Mouse (Mus musculus) kidney, embryonic 16.5 days (tissue): ENCODE measurements around the gene AK157302. TPM values are rescaled to one million over a fixed set of nuclear protein-coding genes. Genes with fewer than 3 reads are reported as not detected.

Experiments used
- ATAC-seq: fragments of 200-750 bp; cut with Nextera tagmentation; 2 replicates; pipeline ENCODE4 v1.8.0; 2017; ENCODE audit warnings: moderate TSS enrichment; ENCODE audit not compliant: low FRiP score, low TSS enrichment
- H3K27ac ChIP-seq: fragments of 300-500 bp; sonication (generic); 2 replicates; pipeline ENCODE4 v1.5.1; 2014; ENCODE audit warnings: low read length
- H3K27me3 ChIP-seq: fragments of 300-500 bp; sonication (generic); 2 replicates; pipeline ENCODE4 v1.6.1; 2014; ENCODE audit warnings: low read length, control low read depth, mixed read lengths; ENCODE audit not compliant: insufficient read depth
- H3K36me3 ChIP-seq: fragments of 300-500 bp; sonication (generic); 2 replicates; pipeline ENCODE4 v1.6.1; 2014; ENCODE audit warnings: low read length, control low read depth, mixed read lengths; ENCODE audit not compliant: insufficient read depth
- H3K4me1 ChIP-seq: fragments of 300-500 bp; sonication (generic); 2 replicates; pipeline ENCODE4 v1.6.1; 2014; ENCODE audit warnings: low read length, control low read depth, mixed read lengths; ENCODE audit not compliant: insufficient read depth
- H3K4me2 ChIP-seq: fragments of 300-500 bp; sonication (generic); replicated peaks from 2 replicates; pipeline ENCODE4 v1.6.1; 2014; ENCODE audit warnings: low read depth, low read length
- H3K4me3 ChIP-seq: fragments of 300-500 bp; sonication (generic); 2 replicates; pipeline ENCODE4 v1.5.1; 2014; ENCODE audit warnings: mild to moderate bottlenecking, low read length
- H3K9ac ChIP-seq: fragments of 300-500 bp; sonication (generic); replicated peaks from 2 replicates; pipeline ENCODE4 v1.6.1; 2014; ENCODE audit warnings: low read length
- H3K9me3 ChIP-seq: fragments of 300-500 bp; sonication (generic); 2 replicates; pipeline ENCODE4 v1.6.1; 2016; ENCODE audit warnings: low read length, control low read depth
- WGBS: fragments of 180-500 bp; shearing (Covaris S2); extraction: QIAGEN DNeasy Blood & Tissue Kit; methylation state at CpG from one replicate; pipeline ENCODE4 v1.1.7; 2014; 5-methylcytosine and 5-hydroxymethylcytosine counted together
- microRNA counts: library from miRNA; unstranded; fragments of <30 nt; microRNA quantifications from one replicate; lab custom pipeline; 2016
- microRNA-seq: library from miRNA; unstranded; fragments of <30 nt; microRNA quantifications from one replicate; pipeline ENCODE4, GENCODE M21; 2016
- polyA plus RNA-seq: library from polyadenylated mRNA; unstranded; fragments of >200 nt; fragmentation: Nextera tagmentation; extraction: Ambion mirVana; gene quantifications from 2 replicates; pipeline ENCODE4 v1.2.1, GENCODE M21; 2015

The AK157302 gene
- polyA plus RNA-seq, 1 experiment from 2014 or later: 0.46 TPM

- Histone ChIP-seq H3K4me1 (peaks cover 6% of the 10 kb centered on the region; the same call in 1 of the 2 replicates), H3K4me3 (peak overlapping the region; percentile 81), H3K27ac (no peak overlapping the region), H3K4me2 (peak overlapping the region; percentile 80), H3K9me3 (no peaks in the 10 kb centered on the region), H3K36me3 (peaks cover 15% of the 10 kb centered on the region), H3K27me3 (no peaks in the 10 kb centered on the region), H3K9ac (peak overlapping the region; percentile 51)
- no peak for ATAC-seq
- 38% methylated on average over 7 of the region's 7 CpGs for WGBS
Measured at GRCm38 (mm10) chr13:21530136-21530535, 35.1 kb downstream of the AK157302 start.

GRCm38 (mm10) chr13:21530781-21531201, 35.8 kb downstream of the AK157302 start, which contains the start of gene Zkscan8:
Gene Zkscan8, minus strand, starts transcription at chr13:21531120.
- Histone ChIP-seq H3K4me2 (peak within 1 kb of the TSS; percentile 80), H3K9me3 (no peaks in the 10 kb centered on the region), H3K27me3 (no peaks in the 10 kb centered on the region), H3K4me1 (peaks cover 6% of the 10 kb centered on the region; the same call in 1 of the 2 replicates), H3K4me3 (peak within 1 kb of the TSS; percentile 81), H3K36me3 (peaks cover 11% of the 10 kb centered on the region), H3K27ac (peak within 1 kb of the TSS; percentile 94), H3K9ac (peak within 1 kb of the TSS; percentile 100)
- WGBS: 0% methylated on average over 39 of the region's 39 CpGs
- peak; percentile 99 for ATAC-seq

- no peak within 1 kb of the TSS for H3K4me2 ChIP-seq
- H3K27me3 ChIP-seq: 0 out of 2 replicates have a peak, but pooled peaks cover 2% of the 10 kb centered on the region
- H3K4me3 ChIP-seq: no peak within 1 kb of the TSS
- no peaks in the 10 kb centered on the region for H3K9me3 ChIP-seq
- H3K36me3 ChIP-seq: no peaks in the 10 kb centered on the region
- H3K4me1 ChIP-seq: no peaks in the 10 kb centered on the region
- ATAC-seq: no peak
- no peak within 1 kb of the TSS for H3K27ac ChIP-seq
- 72% methylated on average over 1 of the region's 1 CpGs for WGBS
- no peak within 1 kb of the TSS for H3K9ac ChIP-seq
Measured at GRCm38 (mm10) chr13:21542708-21543107, 47.7 kb downstream of the AK157302 start, which contains the start of gene Olfr1366. Gene Olfr1366, minus strand, starts transcription at chr13:21542808.

MicroRNAs encoded within 50 kb of the gene (microRNA counts, 519-probe panel; counts per million panel counts)
- microRNA mmu-miR-1896 (lab: Ali Mortazavi, UCI): 3,277 counts per million, percentile 76 among the panel's probes with 10 or more counts

Small RNAs within 50 kb of the gene (microRNA-seq; reads per million reads assigned to microRNA genes)
- gene Mir1896: not detected

Other genes with a start within 250 kb of the AK157302 start
- not detected in 2 replicates for gene Gpx5, start 202.5 kb upstream of the AK157302 start, polyA plus RNA-seq
- gene Gpx6, start 183.1 kb upstream of the AK157302 start, polyA plus RNA-seq: 10.7 and 11.8 TPM in 2 replicates
- not detected in 2 replicates for gene Olfr1367, start 148.3 kb upstream of the AK157302 start, polyA plus RNA-seq
- 12.9 and 13.9 TPM in 2 replicates for gene Zscan12, start 132.4 kb upstream of the AK157302 start, polyA plus RNA-seq
- gene Zkscan3, start 92.5 kb upstream of the AK157302 start, polyA plus RNA-seq: 88.0 and 91.8 TPM in 2 replicates
- gene Pgbd1, start 54.2 kb upstream of the AK157302 start, polyA plus RNA-seq: 3.8 and 4.7 TPM in 2 replicates
- 22.9 and 32.2 TPM in 2 replicates for gene Zscan26, start 41.5 kb upstream of the AK157302 start, polyA plus RNA-seq
- 1.9 and 2.3 TPM in 2 replicates for gene Nkapl, start 26.7 kb upstream of the AK157302 start, polyA plus RNA-seq
- 4.5 TPM in 2 replicates for gene Zkscan4, start 16.3 kb upstream of the AK157302 start, polyA plus RNA-seq
- not detected in 2 replicates for gene Gm10065, start 15.8 kb upstream of the AK157302 start, polyA plus RNA-seq
- gene Gm11273, start 6.2 kb downstream of the AK157302 start, polyA plus RNA-seq: 9.9 and 19.3 TPM in 2 replicates
- 6.8 and 7.0 TPM in 2 replicates for gene Zkscan8, start 35.9 kb downstream of the AK157302 start, polyA plus RNA-seq
- gene Olfr1366, start 47.6 kb downstream of the AK157302 start, polyA plus RNA-seq: 0.16 and 0.17 TPM in 2 replicates
- not detected in 2 replicates for gene Olfr1535, start 64.7 kb downstream of the AK157302 start, polyA plus RNA-seq
- not detected in 2 replicates for gene Olfr1364, start 86.5 kb downstream of the AK157302 start, polyA plus RNA-seq
- not detected in 2 replicates for gene Olfr1362, start 118.8 kb downstream of the AK157302 start, polyA plus RNA-seq
- not detected in 2 replicates for gene Olfr11, start 147.3 kb downstream of the AK157302 start, polyA plus RNA-seq
- not detected in 2 replicates for gene Olfr1361, start 168.2 kb downstream of the AK157302 start, polyA plus RNA-seq
- not detected in 2 replicates for gene Olfr1360, start 182.2 kb downstream of the AK157302 start, polyA plus RNA-seq
- not detected in 2 replicates for gene Olfr1359, start 202.9 kb downstream of the AK157302 start, polyA plus RNA-seq
- gene Hist1h2bl, start 220.9 kb downstream of the AK157302 start, polyA plus RNA-seq: 1.9 and 3.8 TPM in 2 replicates
- 13.5 and 20.3 TPM in 2 replicates for gene Hist1h2ai, start 221.2 kb downstream of the AK157302 start, polyA plus RNA-seq
- 6.2 and 12.4 TPM in 2 replicates for gene Hist1h3h, start 222.4 kb downstream of the AK157302 start, polyA plus RNA-seq
- gene Hist1h2bm, start 226.8 kb downstream of the AK157302 start, polyA plus RNA-seq: 4.3 and 4.4 TPM in 2 replicates
- gene Hist1h4j, start 239.8 kb downstream of the AK157302 start, polyA plus RNA-seq: 1.4 and 1.6 TPM in 2 replicates